Mouse (Mus musculus): Measurements from ENCODE around the gene Ano1. TPM values are rescaled to one million over a fixed set of nuclear protein-coding genes. Genes with fewer than 3 reads are reported as not detected.
A peak's percentile ranks its signal among the peaks of the same experiment; 100 is the strongest.

Ano1 gene
- total RNA-seq (2021) = 1 to 10 TPM; 2.4 to 4.6 TPM

GRCm38 (mm10) chr7:144751833-144752232 lies at the start of gene Ano1:
Gene Ano1, minus strand, starts transcription at chr7:144751974.
- no peak for DNase-seq (ENCODE audit: extremely low spot score in 1 of 2, low spot score in 1 of 2)

GRCm38 (mm10) chr7:144798471-144798870 lies 46.7 kb upstream of the Ano1 start:
- DNase-seq (ENCODE audit: extremely low spot score in 1 of 2, low spot score in 1 of 2) = peak; percentile 17 to 44

GRCm38 (mm10) chr7:144796986-144797735 lies 45.4 kb upstream of the Ano1 start:
- no peak for DNase-seq (ENCODE audit: extremely low spot score in 1 of 2, low spot score in 1 of 2)

- DNase-seq (ENCODE audit: extremely low spot score in 1 of 2, low spot score in 1 of 2) = no peak
Measured at GRCm38 (mm10) chr7:144795976-144796474, 44.3 kb upstream of the Ano1 start.

GRCm38 (mm10) chr7:144793296-144793695 lies 41.5 kb upstream of the Ano1 start:
- DNase-seq (ENCODE audit: extremely low spot score in 1 of 2, low spot score in 1 of 2) = no peak

- DNase-seq (ENCODE audit: extremely low spot score in 1 of 2, low spot score in 1 of 2) = no peak
Measured at GRCm38 (mm10) chr7:144791426-144791825, 39.7 kb upstream of the Ano1 start.

- DNase-seq (ENCODE audit: extremely low spot score in 1 of 2, low spot score in 1 of 2) = peak in 1 of 2 experiments; percentile 4
Measured at GRCm38 (mm10) chr7:144789601-144790556, 38.1 kb upstream of the Ano1 start.

- DNase-seq (ENCODE audit: extremely low spot score in 1 of 2, low spot score in 1 of 2) = no peak
Measured at GRCm38 (mm10) chr7:144788631-144789030, 36.9 kb upstream of the Ano1 start.

GRCm38 (mm10) chr7:144787501-144787900 lies 35.7 kb upstream of the Ano1 start:
- no peak for DNase-seq (ENCODE audit: extremely low spot score in 1 of 2, low spot score in 1 of 2)

- no peak for DNase-seq (ENCODE audit: extremely low spot score in 1 of 2, low spot score in 1 of 2)
Measured at GRCm38 (mm10) chr7:144786571-144786970, 34.8 kb upstream of the Ano1 start.

GRCm38 (mm10) chr7:144784176-144784575 lies 32.4 kb upstream of the Ano1 start:
- DNase-seq (ENCODE audit: extremely low spot score in 1 of 2, low spot score in 1 of 2) = no peak

GRCm38 (mm10) chr7:144782402-144782801 lies 30.6 kb upstream of the Ano1 start:
- no peak for DNase-seq (ENCODE audit: extremely low spot score in 1 of 2, low spot score in 1 of 2)

GRCm38 (mm10) chr7:144781337-144781736 lies 29.6 kb upstream of the Ano1 start:
- DNase-seq (ENCODE audit: extremely low spot score in 1 of 2, low spot score in 1 of 2) = no peak

GRCm38 (mm10) chr7:144780190-144780589 lies 28.4 kb upstream of the Ano1 start:
- no peak for DNase-seq (ENCODE audit: extremely low spot score in 1 of 2, low spot score in 1 of 2)

- no peak for DNase-seq (ENCODE audit: extremely low spot score in 1 of 2, low spot score in 1 of 2)
Measured at GRCm38 (mm10) chr7:144779691-144780090, 27.9 kb upstream of the Ano1 start.

- no peak for DNase-seq (ENCODE audit: extremely low spot score in 1 of 2, low spot score in 1 of 2)
Measured at GRCm38 (mm10) chr7:144777805-144778204, 26.0 kb upstream of the Ano1 start.

GRCm38 (mm10) chr7:144775804-144776447 lies 24.2 kb upstream of the Ano1 start:
- DNase-seq (ENCODE audit: extremely low spot score in 1 of 2, low spot score in 1 of 2) = peak; percentile 92 to 98

GRCm38 (mm10) chr7:144775214-144775613 lies 23.4 kb upstream of the Ano1 start:
- DNase-seq (ENCODE audit: extremely low spot score in 1 of 2, low spot score in 1 of 2) = no peak

- no peak for DNase-seq (ENCODE audit: extremely low spot score in 1 of 2, low spot score in 1 of 2)
Measured at GRCm38 (mm10) chr7:144774283-144774682, 22.5 kb upstream of the Ano1 start.

- no peak for DNase-seq (ENCODE audit: extremely low spot score in 1 of 2, low spot score in 1 of 2)
Measured at GRCm38 (mm10) chr7:144770116-144770515, 18.3 kb upstream of the Ano1 start.

Data from layer of hippocampus, postnatal 25 days (tissue).